Mouse (Mus musculus): ENCODE measurements around the gene Psmd1.
A peak's percentile ranks its signal among the peaks of the same experiment; 100 is the strongest.

Psmd1 gene

DNA sequence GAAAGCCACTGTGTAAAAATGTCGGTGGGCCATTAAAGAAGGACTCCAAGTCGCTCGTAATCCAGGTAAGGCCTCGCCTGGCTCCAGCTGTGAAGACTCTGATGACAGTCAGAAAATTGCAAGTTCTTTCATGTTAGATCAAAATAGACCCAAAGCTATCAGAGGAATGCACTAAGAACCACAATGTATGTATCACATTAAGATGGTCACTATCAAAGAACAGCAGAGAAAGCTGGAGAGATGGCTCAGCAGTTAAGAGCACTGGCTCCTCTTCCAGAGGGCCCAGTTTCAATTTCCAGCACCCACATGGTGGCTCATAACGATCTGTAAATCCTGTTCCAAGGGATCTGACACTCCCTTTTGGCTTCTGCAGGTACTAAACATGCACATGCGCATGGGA, 95.9 kb downstream of the Psmd1 start:
- DNase-seq (ENCODE audit: low spot score) = no peak

DNA sequence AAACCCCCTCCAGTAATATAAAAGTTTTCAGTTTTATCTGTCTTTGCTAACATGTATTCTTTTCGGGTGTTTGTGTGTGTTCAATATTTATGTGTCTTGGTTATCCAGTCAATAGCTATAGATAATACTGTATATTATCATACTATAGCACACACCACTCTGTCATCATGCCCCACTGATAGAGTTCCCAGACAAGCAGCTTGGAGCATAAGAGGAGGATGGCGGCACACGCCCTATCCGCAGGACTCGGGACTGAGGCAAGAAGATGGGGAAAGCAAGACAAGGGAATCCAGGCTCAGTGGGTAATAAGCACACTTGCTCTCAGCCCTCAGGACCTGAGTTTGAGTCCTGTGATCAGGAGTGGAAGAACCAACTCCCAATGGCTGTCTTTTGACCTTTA, 96.3 kb downstream of the Psmd1 start:
- DNase-seq (ENCODE audit: low spot score) = no peak

DNA sequence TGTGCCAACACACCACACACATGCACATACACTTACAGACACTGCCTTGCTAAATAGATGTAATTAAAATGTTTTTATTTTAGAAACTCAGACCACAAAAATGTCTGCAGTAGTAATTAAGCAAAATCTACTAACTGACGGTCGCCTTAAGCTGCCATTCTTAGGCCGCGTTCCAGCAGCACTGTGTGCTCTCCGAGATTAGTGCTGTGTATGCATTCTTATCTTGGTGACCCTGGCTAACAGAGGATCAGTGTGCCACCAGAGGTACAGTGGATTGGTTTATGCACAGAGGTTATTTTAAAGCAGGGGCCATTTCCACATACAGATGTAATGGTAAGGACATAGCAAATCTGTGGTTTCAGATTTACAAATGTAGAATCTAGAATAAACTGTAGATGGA, 96.9 kb downstream of the Psmd1 start:
- DNase-seq (ENCODE audit: low spot score) = no peak

DNA sequence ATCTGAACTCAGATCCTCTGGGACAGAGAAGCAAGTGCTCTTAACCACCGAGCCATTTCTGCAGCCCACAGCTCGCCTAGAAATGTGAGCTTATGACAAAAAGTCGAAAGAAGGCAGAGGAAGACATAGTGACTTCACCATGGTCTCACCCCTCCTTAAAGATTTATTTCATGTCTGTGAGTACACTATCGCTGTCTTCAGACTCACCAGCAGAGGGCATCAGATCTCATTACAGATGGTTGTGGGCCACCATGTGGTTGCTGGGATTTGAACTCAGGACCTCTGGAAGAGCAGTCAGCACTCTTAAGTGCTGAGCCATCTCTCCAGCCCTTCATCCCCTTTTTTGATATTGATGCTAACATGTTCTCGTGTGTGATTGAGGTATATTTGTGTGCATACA, 110.4 kb downstream of the Psmd1 start:
- DNase-seq (ENCODE audit: low spot score) = no peak

DNA sequence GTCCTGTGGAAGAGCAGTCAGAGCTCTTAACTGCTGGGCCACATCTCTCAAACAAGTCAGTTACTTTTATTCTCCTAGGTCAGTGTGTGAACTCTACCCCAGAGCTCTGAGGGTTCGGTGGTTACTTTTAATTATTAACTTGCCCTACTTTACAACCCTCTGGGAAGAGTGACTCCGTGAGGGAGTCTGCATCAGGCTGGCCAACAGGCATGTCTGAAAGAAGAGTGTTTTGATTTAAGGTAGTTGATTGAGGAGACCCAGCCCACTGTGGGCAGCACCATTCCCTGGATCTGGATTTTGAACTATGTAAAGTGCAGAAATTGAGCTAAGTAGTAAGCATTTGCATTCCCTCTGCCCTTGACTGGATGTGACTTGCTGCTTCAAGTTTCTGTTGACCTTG, 111.9 kb downstream of the Psmd1 start:
- no peak for DNase-seq (ENCODE audit: low spot score)

DNA sequence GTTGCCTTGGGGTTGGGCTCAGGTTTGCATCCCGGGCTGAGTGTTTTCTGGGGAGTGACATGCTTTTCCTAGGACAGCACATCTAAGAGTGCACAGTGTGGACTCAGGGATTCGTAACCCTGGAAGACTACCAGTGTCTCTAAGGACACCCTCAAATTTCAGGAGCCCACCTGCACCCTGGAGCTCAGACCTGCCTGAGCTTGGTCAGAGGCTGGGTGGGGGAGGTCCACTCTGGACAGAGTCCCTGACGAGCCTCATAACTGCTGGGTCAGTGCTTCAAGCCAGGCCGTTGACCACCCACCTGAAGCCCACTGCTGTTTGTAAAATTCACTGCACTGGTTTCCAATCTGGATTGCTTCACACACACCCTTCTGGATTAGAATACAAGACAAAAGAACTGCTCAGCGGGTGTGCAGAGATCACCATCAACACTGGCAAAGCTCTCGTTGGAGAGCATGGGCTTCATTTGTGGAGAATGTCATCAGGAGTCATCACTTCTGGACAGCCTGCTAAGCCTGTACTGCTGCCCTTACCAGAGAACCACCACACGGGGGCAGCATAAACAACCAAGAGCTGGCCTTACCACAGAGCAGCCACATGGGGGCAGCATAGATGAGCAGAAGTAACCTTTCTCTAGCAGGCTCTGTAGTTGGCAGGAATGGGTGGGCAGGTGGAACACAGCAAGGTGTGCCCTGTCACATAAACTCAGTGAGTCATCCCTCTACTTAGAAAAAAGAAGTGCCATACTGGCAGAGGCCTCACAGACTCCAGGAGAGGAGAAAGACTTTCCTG, 114.5 kb downstream of the Psmd1 start:
- peak; percentile 84 for DNase-seq (ENCODE audit: low spot score)

DNA sequence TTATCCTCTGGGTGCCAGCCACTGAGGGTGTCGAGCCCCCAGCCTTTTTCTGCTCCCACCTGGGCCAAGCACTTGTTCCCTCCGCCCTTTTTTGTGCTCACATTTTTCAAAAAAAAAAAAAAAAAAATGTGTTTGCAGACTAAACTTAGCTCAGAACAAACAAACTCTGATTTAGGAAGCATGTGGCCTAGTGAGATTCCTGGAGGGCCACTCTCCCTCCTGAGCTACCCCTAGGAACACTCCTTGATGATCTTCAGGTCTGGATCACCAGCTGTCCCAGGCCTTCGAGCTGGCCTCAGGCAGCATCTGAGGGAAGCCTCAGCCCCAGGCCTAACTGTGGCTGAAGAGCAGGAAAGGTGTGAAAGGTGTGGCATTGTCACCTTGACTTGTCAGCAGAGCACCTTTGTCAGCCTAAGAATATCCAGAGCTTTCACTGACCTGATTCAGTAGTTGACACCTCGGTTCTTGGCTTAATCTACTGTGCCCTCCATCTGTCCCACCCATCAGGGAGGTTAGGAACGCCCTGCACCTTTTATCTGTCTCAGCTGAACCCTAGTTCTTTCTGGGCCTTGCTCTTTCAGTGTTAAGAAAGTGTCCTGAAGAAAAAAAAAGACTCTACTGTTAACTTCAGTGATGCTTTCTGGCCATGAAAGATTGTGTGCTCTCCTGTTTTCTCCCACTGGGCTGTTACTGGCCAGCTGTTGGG, 118.0 kb downstream of the Psmd1 start:
- DNase-seq (ENCODE audit: low spot score) = no peak

DNA sequence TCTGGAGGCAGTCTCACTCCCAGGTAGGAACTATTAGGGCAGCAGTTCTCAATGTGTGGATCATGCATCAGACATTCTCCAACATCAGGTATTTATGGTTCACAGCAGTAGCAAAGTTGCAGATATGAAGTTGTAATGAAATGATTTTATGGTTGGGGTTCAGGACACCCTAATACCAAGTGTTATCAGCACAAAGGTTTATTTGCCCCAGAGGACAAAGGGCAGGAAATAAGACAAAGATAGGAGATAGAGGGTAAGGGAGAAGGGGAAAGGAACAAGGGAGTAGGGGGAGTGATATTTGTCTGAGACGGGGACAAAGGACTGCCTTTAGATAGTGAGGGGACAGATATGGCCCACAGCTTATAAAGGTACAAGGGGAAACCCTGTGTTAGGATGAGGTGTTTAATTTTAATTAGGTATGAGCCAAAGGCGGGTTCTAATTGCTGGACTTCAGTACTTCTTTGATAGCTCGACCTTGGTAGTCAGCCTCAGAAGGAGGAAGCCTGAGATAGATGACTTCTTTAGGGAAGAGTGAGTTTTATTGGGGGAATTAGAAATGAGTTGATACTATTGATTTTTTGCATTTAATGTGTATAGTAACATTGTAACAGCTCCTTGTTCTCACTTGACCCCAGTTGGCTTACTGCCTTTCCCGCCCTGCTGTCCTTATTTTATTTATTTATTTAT, 119.5 kb downstream of the Psmd1 start:
- no peak for DNase-seq (ENCODE audit: low spot score)

DNA sequence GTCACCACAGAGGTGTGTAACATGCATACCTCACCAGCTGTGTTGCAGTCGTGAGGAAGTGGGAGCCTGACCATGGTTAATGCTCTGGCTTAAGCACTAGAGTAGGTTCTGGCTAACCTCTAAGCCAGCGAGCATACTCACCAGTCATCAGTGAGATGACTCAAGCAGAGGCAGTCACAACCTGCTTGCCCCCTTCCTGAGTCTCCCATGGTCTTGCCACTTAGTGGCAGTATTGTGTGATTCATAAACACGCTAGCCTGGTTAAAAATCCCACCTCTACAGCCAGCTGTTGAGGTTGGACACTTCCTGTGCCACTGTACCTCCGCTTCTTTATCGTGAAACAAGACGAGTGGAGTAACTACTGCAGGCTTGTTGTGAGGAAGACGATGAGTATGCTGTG, 122.6 kb downstream of the Psmd1 start:
- no peak for DNase-seq (ENCODE audit: low spot score)

DNA sequence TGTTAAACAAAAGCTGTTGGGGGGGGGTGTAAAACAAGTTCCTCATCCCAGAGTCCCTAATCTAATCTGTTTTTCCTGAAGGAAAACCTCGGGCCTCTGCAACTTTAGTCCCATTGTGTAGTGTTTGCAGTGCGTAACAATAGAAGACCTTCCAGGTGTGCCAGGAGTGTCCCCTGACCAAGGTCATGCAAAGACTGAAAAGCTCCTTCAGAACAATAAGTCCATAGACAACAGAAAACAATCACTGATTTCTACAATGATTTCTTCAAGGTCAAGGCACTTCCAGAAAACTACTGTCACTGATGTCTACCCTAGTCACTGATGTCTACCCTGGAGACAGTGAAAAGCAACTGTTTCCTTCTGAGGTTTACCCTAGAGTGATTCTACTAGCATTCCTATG, 123.7 kb downstream of the Psmd1 start:
- no peak for DNase-seq (ENCODE audit: low spot score)

DNA sequence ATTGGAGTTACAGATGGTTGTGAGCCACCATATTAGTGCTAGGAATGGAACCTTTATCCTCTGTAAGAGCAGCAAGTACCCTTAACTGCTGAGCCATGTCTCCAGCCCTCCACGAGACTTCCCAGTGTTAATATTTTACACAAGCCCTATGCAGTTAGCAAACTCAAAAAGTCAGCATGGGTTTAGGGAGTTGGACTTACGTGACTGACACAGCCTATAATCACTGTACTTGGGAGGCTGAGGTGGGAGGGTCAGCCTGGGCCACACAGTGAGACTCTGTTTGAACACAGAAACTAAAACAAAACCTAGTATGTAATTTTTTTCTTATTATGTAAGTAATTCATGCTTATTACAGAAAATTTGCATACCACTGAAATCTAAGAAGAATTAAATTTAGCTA, 124.1 kb downstream of the Psmd1 start:
- DNase-seq (ENCODE audit: low spot score) = no peak
